Mouse (Mus musculus) liver (tissue): ENCODE results near the gene Nacc2.

Experiments used
- DNase-seq: peaks from one replicate; pipeline ENCODE4 v3.0.0-alpha.2; 2020; ENCODE audit warnings: mixed read lengths

Nacc2 gene

DNA sequence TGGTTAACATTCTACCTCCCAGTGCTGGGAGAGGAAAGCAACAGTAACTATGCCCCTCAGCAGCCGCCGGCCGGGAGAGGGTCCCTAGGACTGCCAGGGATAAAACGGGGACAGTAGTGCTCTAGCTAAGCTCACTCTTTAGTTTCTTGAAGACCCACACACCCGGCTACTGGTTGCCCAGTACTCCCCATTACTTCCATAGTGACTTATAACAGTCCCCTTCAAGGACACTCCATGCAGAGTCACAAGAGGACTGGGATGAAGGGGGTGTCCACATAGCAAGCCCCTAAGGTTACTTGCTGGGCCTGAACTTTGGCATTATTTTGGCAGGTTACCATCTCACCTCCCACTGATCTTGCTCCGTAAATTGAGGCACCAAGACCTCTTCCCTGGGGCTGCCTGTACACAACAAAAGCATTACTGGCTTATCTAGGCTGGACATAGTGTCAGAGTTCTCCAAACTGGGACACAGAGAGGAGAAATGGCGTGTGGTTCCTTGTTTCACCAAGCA lies 16.1 kb upstream of the Nacc2 start:
- no peak for DNase-seq

DNA sequence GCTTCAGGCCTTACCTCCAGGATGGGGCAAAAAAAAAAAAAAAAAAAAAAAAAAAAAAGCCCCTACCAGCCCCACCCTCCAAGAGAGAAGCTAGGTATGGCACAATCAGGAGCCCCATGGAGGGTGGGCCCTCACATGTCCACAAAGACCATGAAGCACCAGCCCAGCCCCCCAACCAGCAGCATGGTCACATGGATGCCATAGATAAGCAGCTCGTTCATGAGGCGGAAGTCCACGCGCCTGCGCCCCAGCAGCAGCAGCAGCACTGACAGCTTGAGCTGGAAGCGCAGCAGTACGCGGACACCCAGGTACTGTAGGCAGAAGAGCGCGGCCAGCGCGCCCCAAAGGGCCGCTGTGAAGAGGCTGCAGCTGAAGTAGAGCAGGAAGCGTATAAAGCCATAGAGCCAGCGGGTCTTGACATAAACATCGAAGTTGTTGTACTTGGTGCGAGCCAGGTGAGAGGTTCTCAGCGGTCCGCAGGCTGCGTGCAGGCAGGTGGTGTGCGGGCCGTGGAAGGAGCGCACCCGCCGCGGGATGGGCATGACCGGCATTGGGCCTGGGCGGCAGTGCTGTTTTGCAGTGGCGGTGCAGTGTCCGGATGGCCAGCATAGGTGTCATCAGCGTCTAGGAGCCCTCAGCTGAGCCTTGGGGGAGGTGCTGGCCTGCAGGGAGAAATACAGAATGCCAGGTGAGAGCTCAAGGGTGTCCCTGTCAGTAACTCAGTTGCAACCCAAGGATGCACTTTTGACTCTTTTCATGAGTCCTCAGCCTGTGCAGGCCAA lies 15.4 kb upstream of the Nacc2 start:
- peak; percentile 87 for DNase-seq

DNA sequence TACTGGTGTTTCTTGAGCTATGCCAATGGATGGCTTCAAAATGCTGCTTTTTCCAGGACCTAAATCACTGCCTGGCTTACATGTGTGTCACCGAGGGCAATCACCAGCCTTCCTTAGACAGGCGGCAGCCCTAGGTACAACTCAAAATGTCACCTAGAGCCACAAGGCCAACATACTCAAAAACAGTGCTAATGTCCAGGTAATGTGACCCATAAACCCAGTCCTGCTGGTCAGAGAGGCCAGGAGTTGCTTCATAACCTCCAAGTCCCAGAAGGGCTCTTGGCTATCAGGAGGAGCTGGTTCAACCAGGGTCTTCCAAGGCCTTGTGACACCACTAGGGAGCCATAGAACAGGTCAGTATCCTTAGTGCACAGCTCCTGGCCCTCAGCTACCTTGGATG lies 11.6 kb upstream of the Nacc2 start:
- DNase-seq, result no peak

DNA sequence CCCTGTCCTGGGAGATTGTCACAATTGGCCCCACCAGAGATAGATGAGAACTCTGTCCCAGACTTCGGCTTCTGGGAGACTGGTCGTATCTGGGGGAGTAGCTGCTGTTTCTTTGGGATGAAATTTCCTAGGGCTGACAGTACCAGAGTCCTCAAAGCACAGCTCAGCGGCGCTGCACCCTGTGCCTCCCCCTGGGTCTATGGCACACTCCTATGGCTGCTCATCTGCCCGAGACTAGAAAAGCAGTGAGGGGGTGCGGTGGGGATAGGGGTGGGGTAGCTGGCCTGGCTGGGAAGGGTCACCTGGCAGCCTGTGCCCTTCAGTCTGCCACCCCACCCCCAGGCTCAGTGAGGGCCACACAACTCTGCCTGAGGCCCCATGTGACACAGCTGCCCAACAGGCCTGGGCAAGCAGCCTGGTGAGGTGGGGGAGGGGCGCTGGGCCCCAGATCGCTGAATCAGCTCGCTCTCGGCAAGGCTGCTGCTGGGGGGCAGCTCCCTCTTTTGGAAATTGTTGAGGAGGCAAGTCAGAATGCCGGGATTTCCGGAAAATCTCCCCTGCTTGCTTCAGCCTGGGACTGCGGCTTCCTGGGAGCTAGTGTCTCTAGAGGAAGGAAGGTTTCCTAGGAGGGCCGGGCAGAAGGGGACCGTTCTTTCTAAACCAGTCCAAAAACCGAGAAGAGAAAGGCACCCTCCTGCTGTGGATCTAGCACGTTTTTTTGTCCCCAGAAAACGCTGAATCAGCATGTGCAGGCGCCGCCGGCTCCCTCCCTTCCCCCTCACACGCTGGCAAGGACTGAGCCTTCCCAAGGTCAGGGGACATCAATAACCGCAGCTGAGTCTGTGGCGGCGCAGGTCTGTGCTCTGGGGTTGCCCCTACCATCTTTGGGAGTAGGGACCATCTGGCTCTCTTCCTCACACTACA lies 9.9 kb upstream of the Nacc2 start:
- peak; percentile 81 for DNase-seq

DNA sequence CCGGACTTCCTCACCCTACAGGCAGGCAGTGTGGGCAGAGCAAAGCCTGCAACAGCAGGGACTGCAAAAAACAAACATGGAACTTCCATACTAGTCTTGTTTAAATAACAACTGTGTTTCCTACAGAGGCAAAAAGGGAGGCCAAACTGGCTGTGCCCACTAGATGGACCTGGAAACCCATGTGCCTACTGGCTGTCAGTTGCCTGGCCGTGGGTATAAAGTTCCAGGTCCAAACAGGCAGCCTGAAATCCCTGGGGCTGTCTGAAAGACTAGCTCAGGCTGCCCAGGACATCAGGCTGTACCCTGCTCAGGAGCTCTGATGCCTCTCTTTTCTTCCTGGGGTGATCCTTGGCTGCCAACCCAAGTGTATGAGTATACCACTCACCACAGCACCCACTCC lies 8.3 kb upstream of the Nacc2 start:
- DNase-seq, result no peak

DNA sequence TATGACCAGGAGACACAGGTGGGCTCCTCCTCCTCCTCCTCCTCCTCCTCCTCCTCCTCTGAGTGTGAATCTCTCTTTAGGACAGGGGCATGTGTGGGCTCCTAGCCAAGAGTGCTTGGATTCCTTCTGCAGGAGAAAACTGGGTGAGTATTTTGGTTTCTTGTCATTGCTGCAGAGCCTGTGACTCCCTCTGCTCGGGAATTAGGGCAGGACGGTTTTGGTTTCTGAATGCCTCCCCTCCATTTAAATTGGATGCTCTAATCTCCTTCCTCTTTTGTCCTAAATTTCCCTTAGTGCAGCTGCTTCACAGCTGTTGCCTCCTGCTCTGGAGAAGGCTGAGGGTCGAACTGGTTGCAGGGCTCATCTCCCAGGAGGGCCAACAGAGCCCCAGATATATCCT lies 6.9 kb upstream of the Nacc2 start:
- no peak for DNase-seq

DNA sequence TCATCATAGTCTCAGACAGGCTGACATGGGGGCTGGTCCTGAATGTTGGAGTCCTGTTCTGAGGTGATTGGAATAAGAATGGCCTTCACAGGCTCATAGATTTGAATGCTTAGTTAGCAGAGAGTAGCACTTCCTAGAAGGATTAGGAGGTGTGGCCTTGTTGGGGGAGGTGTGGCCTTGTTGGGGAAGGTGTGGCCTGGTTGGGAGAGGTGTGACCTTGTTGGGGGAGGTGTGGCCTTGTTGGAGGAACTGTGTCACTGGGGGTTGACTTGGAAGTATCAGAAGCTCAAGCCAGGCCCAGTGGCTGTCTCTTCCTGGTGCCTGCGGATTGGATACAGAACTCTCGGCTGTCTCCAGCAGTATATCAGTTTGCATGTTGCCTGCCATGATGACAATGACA lies 6.3 kb upstream of the Nacc2 start:
- peak; percentile 49 for DNase-seq

DNA sequence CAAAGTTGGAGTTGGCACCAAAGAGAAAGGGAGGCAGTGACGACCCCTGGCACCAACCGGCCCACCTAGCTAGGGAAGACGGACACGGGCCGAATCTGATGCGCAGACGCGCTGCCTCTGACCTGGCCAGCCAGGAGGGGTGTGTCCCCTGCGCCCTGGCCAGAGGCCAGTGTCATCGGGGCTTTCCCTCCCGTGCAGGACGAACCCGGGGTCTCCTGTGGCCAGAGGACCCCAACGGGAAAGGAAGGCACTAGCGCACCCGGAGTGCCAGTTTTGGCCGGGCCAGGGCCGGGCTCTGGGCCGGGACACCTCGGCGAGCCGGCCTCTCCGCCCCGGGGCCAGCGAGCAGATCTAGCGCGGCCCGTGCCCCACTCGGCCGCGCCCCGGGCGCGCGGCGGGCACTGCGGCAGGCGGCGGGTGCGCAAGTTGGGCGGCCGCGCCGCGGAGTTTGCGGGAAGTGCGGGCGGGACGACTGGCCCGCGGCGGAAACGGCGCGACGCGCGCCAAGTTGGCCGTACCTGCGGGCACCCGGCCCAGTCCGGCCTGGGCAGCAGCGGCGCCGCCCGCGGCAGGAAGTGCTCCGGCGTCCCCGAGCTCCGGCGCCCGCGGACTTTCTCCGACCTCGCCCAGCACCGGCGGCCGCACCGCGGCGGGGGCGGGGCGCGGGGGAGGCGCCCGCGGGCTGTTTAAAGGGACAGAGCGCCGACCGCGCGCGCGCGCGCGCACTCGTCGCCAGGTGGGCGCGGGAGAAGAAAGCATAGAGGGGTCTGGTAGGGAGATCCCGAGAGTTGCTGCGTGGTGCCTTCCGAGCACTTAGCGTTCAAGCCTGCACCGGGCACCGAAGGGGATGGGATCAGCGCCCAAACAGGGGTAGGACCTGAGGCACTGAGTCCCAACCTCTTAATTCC lies 595 bp downstream of the Nacc2 start:
- DNase-seq, result peak; percentile 66

DNA sequence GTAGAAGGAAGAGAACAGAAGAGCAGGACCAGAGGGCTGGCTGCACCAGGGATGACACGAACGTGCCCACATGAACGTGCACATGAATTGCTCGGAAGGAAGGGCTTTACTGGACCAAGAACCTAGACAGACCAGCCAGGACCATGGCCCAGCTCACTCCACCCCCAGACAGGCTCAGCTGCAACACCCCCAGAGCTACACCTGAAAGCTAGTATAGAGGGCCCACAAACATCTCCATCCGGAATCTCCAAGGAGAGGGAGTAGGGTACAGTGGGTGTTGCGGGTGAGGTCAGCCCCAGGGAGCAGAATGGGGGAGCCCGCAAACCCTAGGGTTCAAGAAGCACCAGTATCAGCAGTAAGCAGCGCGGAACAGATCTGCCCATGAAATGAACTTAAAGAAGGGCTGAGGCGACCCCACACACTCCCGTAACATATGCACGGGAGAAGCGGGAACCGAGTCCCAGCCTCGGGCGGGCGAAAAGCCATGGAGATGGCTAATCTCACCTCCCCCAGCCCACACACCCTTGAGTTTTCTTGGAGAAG lies 1.4 kb downstream of the Nacc2 start:
- DNase-seq, result no peak

DNA sequence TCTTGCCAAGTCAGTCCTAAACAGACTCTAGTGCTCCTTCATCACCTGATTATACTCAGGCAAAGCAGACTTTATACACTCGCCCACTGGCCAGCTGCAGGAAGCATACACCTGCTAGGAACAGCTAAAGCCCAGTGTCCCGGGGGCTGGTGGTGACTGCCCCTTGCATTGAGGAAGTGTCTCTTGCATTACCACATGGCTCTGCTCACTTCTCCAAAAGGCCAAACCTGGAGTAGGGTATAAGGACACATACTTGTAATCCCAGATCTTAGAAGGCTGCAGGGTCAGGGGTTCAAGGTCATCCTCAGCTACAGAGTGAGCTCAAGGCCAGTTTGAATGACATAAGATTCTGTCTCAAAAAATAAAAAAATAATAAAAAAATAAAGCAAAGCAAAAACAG lies 3.4 kb downstream of the Nacc2 start:
- no peak for DNase-seq

DNA sequence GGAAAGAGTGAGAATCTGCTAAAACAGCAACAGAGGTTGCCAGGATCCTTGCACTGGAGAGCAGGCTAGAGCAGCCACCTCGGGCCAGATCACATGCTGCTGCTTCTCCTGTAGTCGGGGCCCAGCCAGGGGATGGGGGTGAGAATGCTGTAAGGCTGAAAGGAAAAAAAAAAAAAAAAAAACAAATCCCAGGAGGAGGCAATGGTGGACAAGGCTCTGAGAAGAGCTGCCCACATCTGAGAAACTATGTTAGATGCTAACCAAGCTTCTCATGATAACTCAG lies 3.8 kb downstream of the Nacc2 start:
- no peak for DNase-seq

DNA sequence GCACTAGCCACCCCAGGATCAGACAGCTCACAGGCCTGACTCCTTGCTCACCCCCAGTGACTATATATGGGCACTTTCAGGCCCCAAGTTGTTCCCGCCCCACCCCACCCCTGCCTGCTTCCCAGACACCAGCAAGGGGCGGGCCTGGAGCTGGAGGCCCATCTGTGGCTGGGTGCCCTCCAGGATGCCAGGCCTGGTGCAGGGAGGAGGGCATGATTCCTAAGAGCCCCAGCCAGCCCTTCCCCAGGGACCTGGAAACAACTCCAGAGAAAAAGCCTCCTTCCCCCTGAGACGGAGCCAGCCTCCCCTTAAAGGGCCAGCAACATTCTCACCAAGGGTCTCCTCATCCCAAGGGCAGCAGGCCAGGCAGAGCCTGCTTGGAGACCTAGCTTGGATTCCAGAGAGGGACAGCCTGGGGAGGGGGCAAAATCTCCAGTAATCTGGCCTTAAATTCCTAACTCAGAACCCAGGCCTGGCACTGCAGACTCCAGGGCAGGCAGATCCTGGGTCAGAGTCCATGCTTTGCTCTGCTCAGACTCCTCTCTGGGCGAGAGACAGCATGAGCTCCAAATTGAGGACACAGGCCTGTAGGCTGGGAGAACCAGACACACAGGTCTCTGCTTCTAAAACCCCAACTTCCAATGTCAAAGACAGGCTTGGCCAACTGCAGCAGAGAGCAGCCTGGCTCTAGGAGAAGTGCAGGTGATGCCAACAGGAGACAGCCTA lies 4.3 kb downstream of the Nacc2 start:
- DNase-seq, result no peak

DNA sequence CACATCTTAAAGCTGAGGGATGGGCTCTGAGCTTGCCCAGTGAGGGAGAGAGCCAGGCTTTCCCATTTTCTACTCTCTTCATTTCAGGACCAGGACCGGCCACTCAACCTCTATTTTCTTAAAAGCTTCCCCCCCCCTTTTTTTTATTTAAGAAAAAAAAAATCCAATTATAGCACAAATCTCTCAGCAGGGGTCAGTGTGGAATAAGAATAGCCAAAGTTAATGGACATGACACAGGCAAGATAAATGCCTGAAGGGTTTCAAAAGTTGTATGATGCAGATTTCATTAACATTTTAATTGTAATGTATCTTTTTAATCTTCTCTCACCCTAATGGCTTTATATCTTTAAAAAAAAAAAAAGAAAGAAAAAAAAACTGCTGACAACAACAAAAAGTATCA lies 5.4 kb downstream of the Nacc2 start:
- no peak for DNase-seq

DNA sequence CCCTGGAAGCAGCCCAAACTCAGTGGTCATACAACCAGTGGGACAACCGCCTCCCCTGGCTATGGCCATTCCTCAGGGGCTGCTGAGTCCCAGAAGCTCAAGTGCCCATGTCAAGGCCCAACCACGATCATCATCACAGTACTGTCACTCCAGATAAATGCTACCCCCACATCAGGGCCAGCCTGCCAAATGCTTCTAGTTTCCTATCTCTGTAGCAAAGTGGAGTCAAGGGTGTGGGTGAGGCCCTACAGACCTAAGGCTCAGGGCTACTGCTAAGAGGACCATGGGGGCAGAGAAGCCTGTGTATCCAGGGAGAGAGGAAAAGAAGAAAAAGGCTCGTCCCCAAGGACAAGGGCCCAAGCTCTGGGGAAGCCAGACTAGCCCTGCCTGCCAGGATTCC lies 6.5 kb downstream of the Nacc2 start:
- DNase-seq, result no peak

DNA sequence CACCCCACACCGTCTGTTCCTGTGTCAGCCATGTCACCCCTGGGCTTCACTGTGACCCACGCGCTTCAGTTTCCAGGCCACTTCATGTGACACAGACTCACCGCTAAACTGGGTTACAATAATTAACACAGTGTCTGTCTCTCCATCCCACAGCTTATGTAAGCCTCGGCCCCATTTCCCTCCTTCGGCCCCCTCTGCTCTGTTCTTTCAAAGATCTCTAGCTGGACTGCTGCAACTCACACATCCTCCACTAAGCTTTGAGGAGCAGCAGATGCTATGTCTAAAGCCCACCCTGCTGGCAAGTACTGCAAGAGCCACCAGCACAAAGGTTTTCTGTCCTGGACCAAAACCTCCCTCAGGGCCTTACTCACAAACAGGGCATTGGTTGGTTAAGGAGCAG lies 7.8 kb downstream of the Nacc2 start:
- no peak for DNase-seq

DNA sequence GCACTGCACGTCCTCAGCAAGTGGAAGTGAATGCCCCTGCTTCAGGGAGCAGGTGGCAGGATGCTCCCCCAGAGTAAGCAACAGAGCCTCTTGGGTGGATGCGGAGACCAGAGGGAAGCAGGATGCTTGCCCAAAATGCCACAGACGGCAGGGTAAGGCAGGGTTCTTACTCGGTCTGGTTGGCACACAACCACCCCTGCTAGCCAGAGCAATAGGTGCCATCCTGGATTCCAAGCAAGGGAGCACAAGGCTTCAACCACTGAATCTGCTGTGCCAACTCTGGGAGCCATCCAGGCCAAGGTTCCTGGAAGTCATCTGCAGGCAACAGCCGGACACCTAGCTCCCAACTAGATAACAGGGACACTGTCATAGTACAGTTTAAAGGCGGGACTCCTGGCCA lies 14.8 kb downstream of the Nacc2 start:
- DNase-seq, result no peak

DNA sequence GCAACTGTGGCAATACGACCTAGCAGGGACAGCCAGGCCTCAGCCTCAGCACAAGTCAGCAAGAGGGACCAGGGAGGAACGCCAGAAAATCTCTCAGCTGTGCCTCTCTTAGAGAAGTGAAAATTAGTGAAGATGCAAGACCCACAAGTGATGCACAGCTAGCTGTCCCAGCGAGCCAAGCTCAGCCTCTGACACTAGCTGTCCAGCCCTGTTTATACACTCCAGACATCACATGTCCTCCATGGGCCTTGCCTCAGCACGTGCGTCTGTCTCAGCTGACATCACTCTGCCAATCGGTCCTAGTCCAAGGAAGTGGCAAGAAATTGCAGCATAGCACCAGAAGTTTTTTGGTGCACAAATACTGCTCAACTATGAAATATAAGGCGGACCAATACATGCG lies 16.0 kb downstream of the Nacc2 start:
- DNase-seq, result no peak

DNA sequence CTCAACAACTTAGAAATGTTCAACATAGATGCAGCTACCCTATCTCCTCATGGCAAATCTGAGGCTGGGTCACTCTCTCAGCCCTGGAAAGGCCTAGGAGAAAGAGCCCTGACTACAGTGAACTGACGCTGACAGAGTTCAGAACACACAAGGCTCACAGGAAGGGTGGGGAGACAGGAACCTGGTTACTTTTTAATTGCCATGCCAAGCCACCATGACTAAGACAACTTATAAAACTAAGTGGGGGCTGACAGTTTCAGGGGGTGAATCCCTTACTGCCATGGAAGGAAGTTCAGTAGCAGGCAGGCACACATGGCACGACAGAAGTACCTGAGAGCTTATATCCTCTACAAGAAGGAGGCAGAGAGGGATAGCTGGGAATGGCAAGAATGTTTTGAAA lies 16.8 kb downstream of the Nacc2 start:
- DNase-seq, result no peak

DNA sequence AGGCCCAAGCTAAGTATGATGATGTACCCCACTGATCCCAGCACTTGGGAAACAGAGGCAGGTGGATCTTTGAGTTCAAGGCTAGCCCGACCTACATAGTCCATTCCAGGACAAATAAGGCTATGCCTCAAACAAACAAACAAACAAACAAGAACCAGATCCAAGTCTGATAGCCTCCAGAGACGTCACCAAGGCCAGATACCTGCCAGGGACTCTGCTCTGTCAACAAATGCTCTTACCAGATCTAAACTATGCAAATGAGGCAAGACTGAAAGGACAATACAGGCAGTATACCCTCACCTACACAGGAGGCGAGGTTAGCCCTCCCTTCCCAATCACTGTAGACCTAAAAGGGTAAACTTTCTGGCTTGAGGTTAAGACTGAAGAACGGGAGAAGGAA lies 22.7 kb downstream of the Nacc2 start:
- no peak for DNase-seq

DNA sequence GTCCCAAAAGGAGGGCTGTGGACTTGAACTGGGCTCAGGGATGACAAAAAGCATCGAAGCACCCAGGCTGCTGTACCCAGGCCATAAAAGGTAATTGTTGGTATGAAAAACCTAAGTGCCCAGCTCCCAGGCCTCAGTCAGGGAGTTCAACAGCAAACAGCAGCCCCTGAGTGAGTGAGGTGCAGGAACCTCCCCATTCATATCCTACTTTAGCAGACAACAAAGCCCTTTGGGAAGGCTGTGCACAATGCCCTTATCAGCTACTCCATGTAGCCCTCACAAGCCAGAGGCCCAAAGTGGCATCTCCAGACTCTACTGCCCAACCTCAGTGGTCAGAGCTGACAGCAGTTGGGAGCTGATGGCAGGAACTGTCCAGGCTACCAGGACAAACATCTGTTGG lies 23.2 kb downstream of the Nacc2 start:
- DNase-seq, result no peak

DNA sequence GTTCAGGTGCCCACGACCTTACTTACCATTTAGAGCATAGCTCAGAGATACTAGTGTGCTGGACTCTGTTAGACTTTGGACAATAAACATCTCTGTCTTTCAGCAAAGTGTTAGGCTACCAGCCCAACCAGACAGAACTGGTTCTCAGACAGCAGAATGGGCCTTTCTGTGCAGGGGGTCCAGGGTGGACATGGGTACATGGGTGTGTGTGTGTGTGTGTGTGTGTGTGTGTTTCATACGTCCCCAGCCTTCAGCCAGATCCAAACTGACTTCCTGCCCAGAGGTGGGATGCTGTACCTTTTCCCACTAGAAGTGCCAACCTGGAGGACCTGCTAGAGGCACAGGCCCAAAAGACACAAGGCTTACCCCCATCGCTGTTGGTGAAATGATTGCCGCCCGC lies 23.8 kb downstream of the Nacc2 start:
- DNase-seq, result no peak

DNA sequence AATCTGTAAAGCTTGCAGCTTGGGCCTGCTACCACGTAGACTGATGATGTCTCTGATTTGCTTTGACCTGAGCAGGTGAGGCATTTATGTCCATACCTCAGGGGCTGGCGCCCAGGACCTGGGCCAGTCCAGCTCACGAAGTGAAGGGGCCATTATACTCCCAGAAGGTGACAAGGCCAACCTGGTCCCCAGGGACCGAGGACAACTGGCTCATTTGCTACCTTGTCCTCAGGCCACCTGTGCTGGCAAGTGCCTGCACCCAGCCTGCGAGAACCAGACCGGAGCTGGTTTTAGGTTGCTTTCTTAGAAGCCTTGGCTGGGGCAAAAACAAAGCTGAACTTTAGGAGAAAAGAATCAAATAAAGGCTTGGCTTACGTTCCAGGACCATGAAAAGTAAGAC lies 29.1 kb downstream of the Nacc2 start:
- DNase-seq, result no peak
